ENCODE assay signal across 16 mouse cellular contexts in genomic region chr6:37317904-37318303, GRCm38 (mm10).
"Had no signal": no experiment of that assay in that cellular context is flagged by ENCODE, and none has a peak within 500 bp of the region (broad histone marks: within the 10 kb centered on the region; RNA-seq: fewer than 3 reads in every experiment).

No protein-coding gene starts in this region.

- H3K9me3 ChIP-seq: liver, embryonic 13.5 days; lung, embryonic 15.5 days; megakaryocyte, embryonic 14.5 days; midbrain, embryonic 12.5 days had no signal

- H3K4me1 ChIP-seq: limb, embryonic 12.5 days; liver, embryonic 13.5 days; lung, embryonic 15.5 days; megakaryocyte, embryonic 14.5 days; midbrain, embryonic 12.5 days had no signal

- H3K9ac ChIP-seq: limb, embryonic 12.5 days; liver, embryonic 13.5 days; liver, postnatal 0 days; lung, embryonic 15.5 days; midbrain, embryonic 12.5 days had no signal

- DNase-seq: kidney, adult 9 months; kidney, postnatal 10 days; kidney, postnatal 4 days; liver; liver, embryonic 13.5 days; liver, postnatal 0 days; lung, postnatal 14 days; retina, postnatal 1 day; right cerebral cortex, postnatal 14 days; thymus, postnatal 36 days had no signal

- H3K36me3 ChIP-seq: limb, embryonic 12.5 days; liver, embryonic 13.5 days; lung, embryonic 15.5 days; midbrain, embryonic 12.5 days had no signal

- H3K27ac ChIP-seq: layer of hippocampus, adult 2 months; limb, embryonic 12.5 days; liver, embryonic 13.5 days; lung, embryonic 15.5 days; macrophage; midbrain, embryonic 12.5 days had no signal

- H3K4me2 ChIP-seq: limb, embryonic 12.5 days; liver, embryonic 13.5 days; lung, embryonic 15.5 days; midbrain, embryonic 12.5 days had no signal

- H3K4me3 ChIP-seq: layer of hippocampus, adult 2 months; limb, embryonic 12.5 days; liver, embryonic 13.5 days; lung, embryonic 15.5 days; megakaryocyte, embryonic 14.5 days; midbrain, embryonic 12.5 days had no signal

- ATAC-seq: liver, postnatal 0 days had no signal

- H3K27me3 ChIP-seq: limb, embryonic 12.5 days; liver, embryonic 13.5 days; lung, embryonic 15.5 days; midbrain, embryonic 12.5 days had no signal
